Mouse (Mus musculus) megakaryocyte, embryonic 14.5 days (primary cell): ENCODE results near the gene Arhgef6.

Source experiments
- FLI1 ChIP-seq: IDR thresholded peaks from 2 replicates; pipeline ENCODE4 v1.6.1; 2012; ENCODE audit warnings: low read length, inconsistent platforms, mixed read lengths
- GATA1 ChIP-seq: IDR thresholded peaks from 3 replicates; pipeline ENCODE4 v1.6.1; 2012; ENCODE audit warnings: mixed read lengths, low read length, inconsistent platforms, borderline replicate concordance

- TF ChIP-seq GATA1 (no peak), FLI1 (no peak)
Measured at GRCm38 (mm10) chrX:57223301-57223700, 115.2 kb downstream of the Arhgef6 start.
